Mouse (Mus musculus) C2C12 (cell line): ENCODE measurements around the gene Gm42674. TPM values are rescaled to one million over a fixed set of nuclear protein-coding genes. Genes with fewer than 3 reads are reported as not detected.

Source experiments
- H3K27me3 ChIP-seq: one replicate; pipeline ENCODE4 v1.6.1; 2011; ENCODE audit not compliant: control insufficient read depth, insufficient read depth, insufficient read length
- H3K36me3 ChIP-seq: one replicate; pipeline ENCODE4 v1.6.1; 2011; ENCODE audit not compliant: control insufficient read depth, insufficient read depth
- H3K4me3 ChIP-seq: one replicate; pipeline ENCODE4 v1.5.1; 2011; ENCODE audit warnings: mild to moderate bottlenecking, control low read depth; ENCODE audit not compliant: poor library complexity, insufficient read depth, severe bottlenecking
- H3K79me2 ChIP-seq: one replicate; pipeline ENCODE4 v1.6.1; 2011; ENCODE audit not compliant: control insufficient read depth, insufficient read depth
- H3K79me3 ChIP-seq: one replicate; pipeline ENCODE4 v1.6.1; 2011; ENCODE audit warnings: low read depth, control low read depth
- H3ac ChIP-seq: one replicate; pipeline ENCODE3; 2011; ENCODE audit warnings: low read depth; ENCODE audit not compliant: control insufficient read depth, insufficient read length
- CEBPB ChIP-seq: IDR thresholded peaks from one replicate; pipeline ENCODE4 v1.6.1; 2011; ENCODE audit warnings: low read depth, mild to moderate bottlenecking, control low read depth, moderate library complexity
- CTCF ChIP-seq: IDR thresholded peaks from one replicate; pipeline ENCODE4 v1.5.1; 2011; ENCODE audit not compliant: control insufficient read depth, insufficient read depth, insufficient read length
- FOSL1 ChIP-seq: IDR thresholded peaks from one replicate; pipeline ENCODE4 v1.8.0; 2011; ENCODE audit warnings: mild to moderate bottlenecking, low read length; ENCODE audit not compliant: poor library complexity, insufficient read depth, severe bottlenecking
- MAX ChIP-seq: IDR thresholded peaks from one replicate; pipeline ENCODE4 v1.6.1; 2011; ENCODE audit warnings: mild to moderate bottlenecking, control low read depth
- MYOD1 ChIP-seq: IDR thresholded peaks from one replicate; pipeline ENCODE4 v1.6.1; 2011; ENCODE audit warnings: low read depth; ENCODE audit not compliant: control insufficient read depth, insufficient read length
- MYOG ChIP-seq: IDR thresholded peaks from one replicate; pipeline ENCODE4 v1.6.1; 2011; ENCODE audit not compliant: control insufficient read depth, insufficient read length; ENCODE audit errors: extremely low read depth
- USF1 ChIP-seq: IDR thresholded peaks from one replicate; pipeline ENCODE4 v1.6.1; 2011; ENCODE audit warnings: low read depth, mild to moderate bottlenecking, control low read depth, moderate library complexity
- polyA plus RNA-seq: library from polyadenylated mRNA; unstranded; fragments of >200 nt; fragmentation: generic; extraction: Trizol; gene quantifications from one replicate; pipeline ENCODE4 v1.2.1, GENCODE M21; 2012; ENCODE audit warnings: missing spikeins

The Gm42674 gene
- polyA plus RNA-seq, 1 experiment: 1.5 TPM

GRCm38 (mm10) chr3:90649832-90650231 is 48.1 kb downstream of the Gm42674 start:
- H3K79me2 ChIP-seq: no peaks in the 10 kb centered on the region
- H3K27me3 ChIP-seq: no peaks in the 10 kb centered on the region
- H3K79me3 ChIP-seq: no peaks in the 10 kb centered on the region
- no peak overlapping the region for H3K4me3 ChIP-seq
- TF ChIP-seq MAX (no peak), MYOD1 (no peak), CTCF (no peak), USF1 (no peak), MYOG (no peak), CEBPB (no peak), FOSL1 (no peak)
- no peak overlapping the region for H3ac ChIP-seq
- no peaks in the 10 kb centered on the region for H3K36me3 ChIP-seq

- H3K36me3 ChIP-seq: no peaks in the 10 kb centered on the region
- TF ChIP-seq USF1 (no peak), CTCF (peak; percentile 73)
- H3ac ChIP-seq: no peak overlapping the region
These were observed 51.3 kb downstream of the Gm42674 start for GRCm38 (mm10) chr3:90652878-90653508.

GRCm38 (mm10) chr3:90653717-90654116 is 52.0 kb downstream of the Gm42674 start, which contains the start of gene S100a7a:
S100a7a (plus strand) TSS chr3:90654017.
- no peak for TF ChIP-seq CTCF
- no peak for TF ChIP-seq USF1
- TF ChIP-seq FOSL1: no peak
- no peak for TF ChIP-seq MAX
- no peak for TF ChIP-seq MYOG
- TF ChIP-seq MYOD1: no peak
- no peak for TF ChIP-seq CEBPB
- Histone ChIP-seq H3K79me2 (no peaks in the 10 kb centered on the region), H3ac (no peak within 1 kb of the TSS), H3K4me3 (no peak within 1 kb of the TSS), H3K79me3 (no peaks in the 10 kb centered on the region), H3K36me3 (no peaks in the 10 kb centered on the region), H3K27me3 (peaks cover 4% of the 10 kb centered on the region)

More at GRCm38 (mm10) chr3:90652878-90653508, 51.3 kb downstream of the Gm42674 start:
- Histone ChIP-seq H3K27me3 (peaks cover 4% of the 10 kb centered on the region), H3K79me3 (no peaks in the 10 kb centered on the region), H3K4me3 (no peak overlapping the region), H3K79me2 (no peaks in the 10 kb centered on the region)

Other genes with a start within 250 kb of the Gm42674 start
- gene Slc27a3, start 212.0 kb upstream of the Gm42674 start, polyA plus RNA-seq: 8.6 TPM
- 39.3 TPM for gene Ints3, start 168.3 kb upstream of the Gm42674 start, polyA plus RNA-seq
- gene Npr1, start 136.0 kb upstream of the Gm42674 start, polyA plus RNA-seq: 1.0 TPM
- 93.9 TPM for gene Ilf2, start 125.8 kb upstream of the Gm42674 start, polyA plus RNA-seq
- gene Snapin, start 110.9 kb upstream of the Gm42674 start, polyA plus RNA-seq: 18.8 TPM
- 103 TPM for gene Chtop, start 92.4 kb upstream of the Gm42674 start, polyA plus RNA-seq
- gene S100a1, start 87.5 kb upstream of the Gm42674 start, polyA plus RNA-seq: 96.0 TPM
- 96.7 TPM for gene S100a13, start 87.5 kb upstream of the Gm42674 start, polyA plus RNA-seq
- gene S100a14, start 75.0 kb upstream of the Gm42674 start, polyA plus RNA-seq: 0.96 TPM
- gene S100a16, start 64.7 kb upstream of the Gm42674 start, polyA plus RNA-seq: 49.2 TPM
- 22.0 TPM for gene S100a3, start 41.3 kb upstream of the Gm42674 start, polyA plus RNA-seq
- not detected for gene S100a2, start 11.7 kb upstream of the Gm42674 start, polyA plus RNA-seq
- 11,980 TPM for gene S100a4, start 1.9 kb downstream of the Gm42674 start, polyA plus RNA-seq
- 0.43 TPM for gene S100a5, start 6.6 kb downstream of the Gm42674 start, polyA plus RNA-seq
- gene S100a6, start 11.0 kb downstream of the Gm42674 start, polyA plus RNA-seq: 4,076 TPM
- 0.11 TPM for gene S100a7a, start 52.1 kb downstream of the Gm42674 start, polyA plus RNA-seq
- gene S100a8, start 67.1 kb downstream of the Gm42674 start, polyA plus RNA-seq: not detected
- not detected for gene S100a9, start 93.8 kb downstream of the Gm42674 start, polyA plus RNA-seq
- not detected for gene Pglyrp4, start 125.0 kb downstream of the Gm42674 start, polyA plus RNA-seq
- not detected for gene Gm5849, start 176.0 kb downstream of the Gm42674 start, polyA plus RNA-seq